Mouse (Mus musculus) olfactory bulb, adult 2 months (tissue): ENCODE measurements around the gene Rora. TPM values are rescaled to one million over a fixed set of nuclear protein-coding genes. Genes with fewer than 3 reads are reported as not detected.

Source experiments
- H3K27ac ChIP-seq: fragments of 200-500 bp; 2 replicates; pipeline ENCODE4 v1.5.1; 2012; ENCODE audit warnings: low read depth, low read length; ENCODE audit not compliant: insufficient read depth
- H3K4me1 ChIP-seq: fragments of 200-500 bp; 2 replicates; pipeline ENCODE4 v1.6.1; 2012; ENCODE audit warnings: low read length; ENCODE audit not compliant: control insufficient read depth, insufficient read depth
- H3K4me3 ChIP-seq: fragments of 200-500 bp; 2 replicates; pipeline ENCODE4 v1.5.1; 2012; ENCODE audit warnings: mild to moderate bottlenecking, low read depth, low read length, moderate library complexity; ENCODE audit not compliant: insufficient read depth
- CTCF ChIP-seq: fragments of 200-500 bp; IDR thresholded peaks from 2 replicates; pipeline ENCODE4 v1.5.1; 2012; ENCODE audit warnings: low read depth, mild to moderate bottlenecking, low read length, moderate library complexity; ENCODE audit not compliant: insufficient read depth
- POLR2A ChIP-seq: fragments of 200-500 bp; IDR thresholded peaks from 2 replicates; pipeline ENCODE4 v1.6.1; 2012; ENCODE audit warnings: mild to moderate bottlenecking, low read depth, low read length, moderate library complexity; ENCODE audit not compliant: insufficient read depth
- WGBS: fragments of 180-500 bp; shearing (Covaris S2); methylation state at CpG from one replicate; pipeline ENCODE4 v1.1.7; 2018; 5-methylcytosine and 5-hydroxymethylcytosine counted together
- polyA plus RNA-seq: library from polyadenylated mRNA; stranded (reverse); fragments of >200 nt; gene quantifications from 2 replicates; pipeline ENCODE4 v1.2.4, GENCODE M21; 2012; ENCODE audit warnings: low replicate concordance; ENCODE audit not compliant: missing spikeins, insufficient read depth, insufficient read length

The Rora gene
- polyA plus RNA-seq, 1 experiment, result not detected

DNA sequence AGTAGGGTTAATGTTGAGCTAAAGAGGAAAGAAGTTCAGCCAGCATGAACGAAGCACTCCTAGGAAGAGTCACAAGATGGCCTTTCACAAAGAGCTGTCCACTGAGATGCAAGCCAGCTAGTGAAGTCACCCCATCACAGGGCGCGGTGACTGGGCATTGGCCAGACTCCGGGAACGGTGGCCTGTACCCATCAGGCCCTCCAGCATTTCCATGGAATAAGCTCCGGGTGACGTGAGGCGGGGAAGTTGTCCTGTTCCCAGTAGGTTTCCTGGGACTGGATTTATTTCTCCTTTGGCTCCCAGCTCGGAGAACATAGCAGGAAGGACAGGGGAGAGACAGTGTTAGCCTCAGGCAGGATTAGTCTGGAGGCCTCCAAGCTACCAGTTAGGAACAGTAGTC lies 481.0 kb downstream of the Rora start:
- no peak for TF ChIP-seq CTCF
- TF ChIP-seq POLR2A, result no peak
- WGBS, result 83% methylated on average over 9 of the region's 9 CpGs
- Histone ChIP-seq H3K27ac (no peak overlapping the region), H3K4me3 (no peak overlapping the region), H3K4me1 (peaks cover 6% of the 10 kb centered on the region)

DNA sequence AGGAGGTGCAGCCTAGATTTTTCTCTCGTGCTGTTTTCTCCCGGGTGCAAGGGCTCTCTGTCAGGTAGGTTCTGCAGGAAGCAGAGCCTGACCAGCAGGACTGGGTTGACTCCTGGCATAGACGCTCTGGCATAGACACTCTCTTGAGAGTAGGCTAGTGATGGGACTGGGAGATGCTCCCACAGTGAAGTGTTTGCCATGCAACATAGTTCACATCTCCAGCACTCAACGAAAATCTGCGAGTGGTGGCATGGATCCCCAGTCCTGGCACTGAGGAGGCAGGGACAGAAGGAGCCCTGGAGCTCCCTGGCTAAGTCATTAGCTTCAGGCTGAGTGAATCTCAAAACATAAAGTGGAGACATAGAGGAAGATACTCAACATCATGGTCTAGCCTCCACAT lies 483.2 kb downstream of the Rora start:
- peaks cover 6% of the 10 kb centered on the region for H3K4me1 ChIP-seq
- H3K27ac ChIP-seq, result no peak overlapping the region
- no peak overlapping the region for H3K4me3 ChIP-seq
- WGBS, result 93% methylated on average over 5 of the region's 5 CpGs
- TF ChIP-seq CTCF, result no peak

DNA sequence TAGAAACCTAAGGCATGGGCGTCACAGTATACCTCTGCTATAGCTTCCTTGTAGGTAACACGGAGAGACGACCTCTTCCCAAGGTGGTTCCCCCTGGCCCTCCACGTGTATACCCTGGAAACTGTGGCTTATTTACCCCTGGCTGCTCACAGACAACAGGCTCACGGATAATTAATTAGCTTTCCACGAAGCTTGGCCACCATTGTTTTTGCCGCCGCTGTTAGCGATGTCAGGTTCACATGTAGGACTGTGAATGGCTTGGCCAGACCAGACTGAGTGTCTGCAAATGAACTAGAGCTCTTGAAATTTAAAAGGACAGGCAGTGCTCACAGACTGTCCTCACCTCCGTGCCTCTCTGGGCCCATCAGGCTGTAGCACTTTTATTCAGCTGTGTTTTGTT lies 483.8 kb downstream of the Rora start:
- WGBS, result 63% methylated on average over 10 of the region's 10 CpGs
- Histone ChIP-seq H3K4me3 (no peak overlapping the region), H3K4me1 (peaks cover 6% of the 10 kb centered on the region), H3K27ac (no peak overlapping the region)
- TF ChIP-seq POLR2A (no peak), CTCF (no peak)

DNA sequence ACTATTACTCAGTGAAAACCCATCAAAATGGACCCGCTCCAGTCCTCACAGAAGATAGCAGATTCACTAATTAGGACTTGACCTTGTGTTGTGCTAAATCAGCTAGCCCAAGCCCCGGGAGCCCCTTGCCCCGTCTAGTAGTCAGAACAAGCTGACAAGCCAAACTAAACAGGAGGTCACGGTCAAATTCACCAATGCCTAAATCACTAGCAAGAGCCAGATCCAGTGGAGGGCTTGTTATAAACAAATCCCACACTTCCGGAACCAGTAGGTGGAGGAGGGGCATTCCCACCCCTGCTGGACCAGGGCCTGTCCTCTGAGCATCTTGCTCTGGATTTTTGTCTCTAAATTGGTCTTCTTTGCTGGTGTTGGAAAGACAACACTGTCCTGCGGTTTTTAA lies 486.6 kb downstream of the Rora start:
- H3K4me3 ChIP-seq, result no peak overlapping the region
- no peak for TF ChIP-seq CTCF
- TF ChIP-seq POLR2A, result no peak
- 81% methylated on average over 6 of the region's 6 CpGs for WGBS
- no peak overlapping the region for H3K27ac ChIP-seq
- H3K4me1 ChIP-seq, result no peaks in the 10 kb centered on the region

DNA sequence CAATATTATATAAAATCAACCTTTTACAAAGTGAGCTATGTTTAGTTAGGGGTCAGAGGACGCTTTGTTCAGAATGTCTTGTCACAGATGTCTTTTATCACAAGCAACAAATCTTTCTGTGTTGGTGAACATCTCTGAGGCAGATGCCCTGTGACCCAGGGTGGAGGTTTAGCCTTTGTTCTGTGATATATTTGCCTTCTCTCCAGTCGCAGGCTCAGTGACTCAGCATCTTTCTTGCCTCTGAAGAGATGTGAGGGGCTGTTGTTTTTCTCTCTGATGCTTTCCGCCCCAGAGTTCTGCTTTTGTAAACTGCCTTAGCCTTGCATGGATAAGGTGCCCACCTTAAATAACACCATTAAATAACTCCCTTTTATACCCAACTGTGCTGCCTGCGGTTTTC lies 488.3 kb downstream of the Rora start:
- 77% methylated on average over 4 of the region's 4 CpGs for WGBS
- H3K4me1 ChIP-seq, result no peaks in the 10 kb centered on the region
- H3K27ac ChIP-seq, result no peak overlapping the region
- no peak overlapping the region for H3K4me3 ChIP-seq
- TF ChIP-seq CTCF (no peak), POLR2A (no peak)

DNA sequence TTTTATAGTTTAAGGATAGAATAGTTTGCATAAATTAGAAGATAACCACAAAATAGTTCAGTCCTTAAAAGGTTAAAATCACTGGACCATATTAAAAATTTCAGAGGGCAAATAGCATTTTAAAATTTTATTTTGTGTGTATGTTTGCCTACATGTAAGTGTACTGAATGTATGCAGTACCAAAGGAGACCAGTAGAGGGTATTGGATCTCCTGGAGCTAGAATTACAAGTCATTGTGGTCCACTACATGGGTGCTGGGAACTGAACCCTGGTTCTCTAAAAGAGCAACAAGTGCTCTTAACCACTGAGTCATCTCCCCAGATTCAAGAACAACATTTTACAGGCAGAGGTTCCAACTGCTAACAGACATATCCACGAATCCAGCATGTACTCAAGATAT lies 493.4 kb downstream of the Rora start:
- WGBS, result 100% methylated on average over 1 of the region's 1 CpGs
- TF ChIP-seq POLR2A (no peak), CTCF (no peak)
- Histone ChIP-seq H3K4me3 (no peak overlapping the region), H3K27ac (no peak overlapping the region), H3K4me1 (peaks cover 8% of the 10 kb centered on the region)

DNA sequence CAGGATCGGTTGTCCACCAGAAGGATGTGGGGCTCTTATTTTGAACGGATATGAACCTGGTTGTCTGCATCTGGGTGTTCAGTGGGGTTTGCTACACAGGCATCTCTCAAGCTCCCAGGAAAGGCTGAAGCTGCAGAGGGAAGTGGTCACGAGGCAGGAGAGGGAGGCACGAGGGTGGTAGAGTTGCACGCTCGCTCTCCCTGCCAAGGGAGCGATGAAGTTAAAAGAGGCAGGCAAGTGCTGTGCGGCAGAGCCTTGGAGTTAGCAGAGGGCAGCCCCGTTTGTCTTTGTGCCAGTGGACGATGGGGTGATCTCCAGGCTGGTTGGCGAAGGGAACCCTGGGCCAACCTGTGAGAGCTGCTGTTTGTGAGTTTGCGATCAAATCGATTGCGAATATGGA lies 496.6 kb downstream of the Rora start:
- 36% methylated on average over 14 of the region's 14 CpGs for WGBS
- Histone ChIP-seq H3K27ac (no peak overlapping the region), H3K4me3 (no peak overlapping the region), H3K4me1 (peaks cover 8% of the 10 kb centered on the region)
- TF ChIP-seq CTCF (no peak), POLR2A (no peak)

DNA sequence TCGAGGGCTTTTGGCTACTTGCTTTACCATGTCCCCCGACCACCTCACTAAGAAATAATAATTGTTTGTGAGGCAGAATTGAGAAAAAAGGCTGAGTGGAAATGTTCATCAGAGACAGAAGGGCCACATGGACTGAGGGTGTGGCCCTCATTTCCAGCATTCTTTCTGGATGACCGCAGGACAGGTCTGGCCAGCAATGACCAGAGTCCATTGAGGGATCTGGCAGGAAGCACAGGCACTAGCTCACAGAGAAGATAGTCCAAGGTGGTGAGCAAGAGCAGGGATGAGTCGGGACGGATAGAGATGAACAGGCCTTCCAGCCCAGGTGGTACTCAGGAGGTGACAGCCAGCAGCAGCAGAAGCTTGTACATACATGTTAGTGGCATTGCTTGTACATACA lies 501.1 kb downstream of the Rora start:
- Histone ChIP-seq H3K4me1 (peaks cover 6% of the 10 kb centered on the region), H3K27ac (no peak overlapping the region), H3K4me3 (no peak overlapping the region)
- TF ChIP-seq POLR2A (no peak), CTCF (no peak)
- WGBS, result 91% methylated on average over 5 of the region's 5 CpGs

DNA sequence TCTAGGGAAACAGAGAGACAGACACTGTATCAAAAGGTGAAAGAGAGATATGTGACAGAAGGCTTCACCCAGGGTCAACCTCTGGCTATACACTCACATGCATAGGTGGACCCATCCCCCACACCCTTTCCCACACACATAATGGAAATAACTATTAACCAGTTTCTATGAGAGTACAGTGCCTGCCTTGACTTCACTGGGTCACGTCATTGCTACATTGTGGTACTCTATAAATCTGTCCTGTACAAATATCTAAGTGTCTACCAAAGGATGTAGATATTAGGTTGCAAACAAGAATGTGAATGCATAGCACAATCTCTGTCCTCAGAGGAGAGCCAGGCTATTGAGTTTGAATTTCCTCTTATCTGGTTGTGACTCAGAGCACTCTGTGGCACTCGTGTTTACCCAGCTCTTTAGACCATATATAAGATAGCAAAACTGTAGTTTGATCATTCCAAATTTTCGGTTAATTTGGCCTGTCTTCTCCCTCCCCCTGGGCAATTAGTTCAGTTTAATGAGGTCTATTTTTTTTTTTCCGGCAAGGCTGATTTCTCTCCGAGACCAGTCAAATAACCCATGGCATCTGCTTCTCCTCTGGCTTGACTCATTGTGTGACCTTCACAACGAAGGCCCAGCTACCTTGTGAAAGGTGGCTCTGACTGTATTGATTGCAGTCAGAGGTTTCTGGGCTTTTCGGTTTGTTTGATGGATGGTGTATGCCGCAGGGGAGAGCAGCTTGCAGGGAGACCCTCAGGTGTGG lies 502.4 kb downstream of the Rora start:
- Histone ChIP-seq H3K4me3 (no peak overlapping the region), H3K27ac (no peak overlapping the region), H3K4me1 (no peaks in the 10 kb centered on the region)
- TF ChIP-seq CTCF (no peak), POLR2A (no peak)
- WGBS, result 82% methylated on average over 8 of the region's 8 CpGs

DNA sequence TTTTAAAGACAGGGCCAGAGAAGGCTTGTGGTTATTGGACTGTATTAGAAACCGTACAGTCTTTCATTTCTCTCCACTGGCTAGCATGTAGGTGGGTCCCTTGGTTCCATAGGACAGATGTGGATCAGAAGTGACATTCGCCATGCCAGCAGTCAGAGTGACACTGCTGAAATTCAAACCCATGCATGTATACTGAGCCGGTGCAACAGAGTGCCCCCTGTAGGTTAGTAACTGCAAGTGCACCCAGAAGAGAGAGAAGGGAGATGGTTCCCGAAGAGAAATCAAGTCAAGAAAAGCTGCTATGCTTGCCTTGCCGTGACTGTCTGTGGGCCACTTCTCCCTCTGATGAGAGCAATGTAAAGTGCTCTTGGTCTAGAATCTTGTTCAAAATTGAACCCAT lies 507.2 kb downstream of the Rora start:
- TF ChIP-seq POLR2A (no peak), CTCF (no peak)
- 87% methylated on average over 5 of the region's 5 CpGs for WGBS

DNA sequence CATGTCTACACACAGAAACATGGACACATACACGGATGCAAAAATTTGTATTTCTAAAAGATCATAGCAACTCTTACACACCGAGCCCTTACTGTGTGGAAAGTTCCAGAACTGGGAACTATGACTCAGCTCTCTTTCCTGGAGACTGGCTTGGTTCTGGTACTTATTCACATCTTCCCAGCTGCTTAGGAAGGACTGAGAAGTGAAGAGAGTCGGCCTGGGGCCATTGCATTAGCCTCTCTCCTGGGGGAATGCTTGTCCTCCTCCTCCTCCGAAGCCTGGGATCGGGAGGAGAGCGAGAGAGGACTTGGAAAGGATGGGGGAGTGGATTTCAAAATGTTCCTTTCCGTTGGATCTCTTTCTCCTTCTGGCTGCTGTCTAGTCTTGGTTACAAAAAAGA lies 511.1 kb downstream of the Rora start:
- 47% methylated on average over 7 of the region's 7 CpGs for WGBS
- Histone ChIP-seq H3K27ac (no peak overlapping the region), H3K4me3 (no peak overlapping the region), H3K4me1 (no peaks in the 10 kb centered on the region)
- no peak for TF ChIP-seq POLR2A
- TF ChIP-seq CTCF, result no peak

More for the DNA sequence above, 507.2 kb downstream of the Rora start:
- no peaks in the 10 kb centered on the region for H3K4me1 ChIP-seq
- no peak overlapping the region for H3K4me3 ChIP-seq
- H3K27ac ChIP-seq, result no peak overlapping the region
